10 mouse cellular contexts compared by ENCODE assay signal in genomic region chr7:67607669-67608347, GRCm38 (mm10). TPM values are rescaled to one million over a fixed set of nuclear protein-coding genes. Genes with fewer than 3 reads are reported as not detected.
DNase-seq lines count a peak whose midpoint lies in the region; ATAC-seq and TF ChIP-seq lines count a peak whose summit lies in the region.
"Had no signal": no experiment of that assay in that cellular context is flagged by ENCODE, and none has a peak within 500 bp of the region (broad histone marks: within the 10 kb centered on the region; RNA-seq: fewer than 3 reads in every experiment).

No protein-coding gene starts in this region.

- no peak overlapping the region for H3K9ac ChIP-seq in kidney, embryonic 16.5 days (replicated peaks; ENCODE audit: low read length)
- no peak overlapping the region for H3K9ac ChIP-seq in forebrain, embryonic 16.5 days (replicated peaks; ENCODE audit: low read depth, low read length)
- H3K9ac ChIP-seq: lung, embryonic 15.5 days had no signal

- no peak for TF ChIP-seq CTCF in gastrocnemius, adult 2 months (IDR thresholded peaks at IDR 0.05)

- WGBS in kidney, embryonic 16.5 days, result 51% methylated on average over 5 of the region's 5 CpGs
- 12% methylated on average over 5 of the region's 5 CpGs for WGBS in forebrain, embryonic 16.5 days

- peak overlapping the region; percentile 35 for H3K4me3 ChIP-seq in gastrocnemius, adult 2 months
- no peak overlapping the region for H3K4me3 ChIP-seq in kidney, embryonic 16.5 days (ENCODE audit: low read length)
- H3K4me3 ChIP-seq in forebrain, embryonic 16.5 days (replicated peaks; ENCODE audit: low read length), result no peak overlapping the region
- H3K4me3 ChIP-seq: lung, embryonic 15.5 days had no signal

- DNase-seq in gastrocnemius, adult 2 months, result no peak
- DNase-seq in gastrocnemius, postnatal 25 days, result no peak
- no peak for DNase-seq in kidney, adult 9 months
- peak; percentile 35 for DNase-seq in lung, postnatal 25 days (ENCODE audit: low spot score)
- no peak for DNase-seq in right cerebral cortex, postnatal 36 days (ENCODE audit: low spot score in 2 of 2)
- DNase-seq in left cerebral cortex, adult 8-10 months (ENCODE audit: low spot score in 2 of 2), result no peak
- DNase-seq: thymus, adult 2 months had no signal

- no peaks in the 10 kb centered on the region for H3K9me3 ChIP-seq in kidney, embryonic 16.5 days (ENCODE audit: low read length)
- H3K9me3 ChIP-seq in forebrain, embryonic 16.5 days (ENCODE audit: control insufficient read depth, low read length), result no peaks in the 10 kb centered on the region
- H3K9me3 ChIP-seq: lung, embryonic 15.5 days had no signal

- intact Hi-C loops in gastrocnemius, adult 2 months (cut with DNase I), result loop anchor here (5.0 kb wide), 1 partner anchor 41 kb away; no protein-coding TSS in a partner anchor

- no peak overlapping the region for H3K4me2 ChIP-seq in kidney, embryonic 16.5 days (replicated peaks; ENCODE audit: low read depth, low read length)
- no peak overlapping the region for H3K4me2 ChIP-seq in forebrain, embryonic 16.5 days (ENCODE audit: low read length)
- H3K4me2 ChIP-seq: lung, embryonic 15.5 days had no signal

- H3K27ac ChIP-seq in gastrocnemius, adult 2 months, result peak overlapping the region; percentile 83
- peak overlapping the region; percentile 35 for H3K27ac ChIP-seq in kidney, embryonic 16.5 days (ENCODE audit: low read length)
- no peak overlapping the region for H3K27ac ChIP-seq in forebrain, embryonic 16.5 days (ENCODE audit: low read length)
- H3K27ac ChIP-seq: lung, embryonic 15.5 days had no signal

- H3K36me3 ChIP-seq in kidney, embryonic 16.5 days (ENCODE audit: insufficient read depth, low read length), result no peaks in the 10 kb centered on the region
- H3K36me3 ChIP-seq in forebrain, embryonic 16.5 days (ENCODE audit: control insufficient read depth, insufficient read depth), result peaks cover 4% of the 10 kb centered on the region; the same call in 1 of the 2 replicates
- H3K36me3 ChIP-seq: lung, embryonic 15.5 days had no signal

- peaks cover 31% of the 10 kb centered on the region for H3K4me1 ChIP-seq in kidney, embryonic 16.5 days (ENCODE audit: insufficient read depth, low read length)
- peaks cover 12% of the 10 kb centered on the region for H3K4me1 ChIP-seq in forebrain, embryonic 16.5 days (replicated peaks; ENCODE audit: control insufficient read depth, insufficient read depth, low read length)

- peak; percentile 66 for ATAC-seq in kidney, embryonic 16.5 days (ENCODE audit: low FRiP score, low TSS enrichment)
- peak; percentile 70 for ATAC-seq in forebrain, embryonic 16.5 days

- H3K27me3 ChIP-seq in kidney, embryonic 16.5 days (ENCODE audit: insufficient read depth, low read length), result no peaks in the 10 kb centered on the region
- H3K27me3 ChIP-seq in forebrain, embryonic 16.5 days (replicated peaks; ENCODE audit: control insufficient read depth, insufficient read depth, low read length), result no peaks in the 10 kb centered on the region
- H3K27me3 ChIP-seq: lung, embryonic 15.5 days had no signal

RNA-seq across cellular contexts. Expression of gene Lrrc28, which starts 37.3 kb away (rescaled TPM):
- 10 to 100 TPM; 21.3 to 23.6 TPM for total RNA-seq in gastrocnemius, adult 2 months (2021)
- total RNA-seq in gastrocnemius, postnatal 25 days (2021), result 10 to 100 TPM; 19.2 to 25.1 TPM
- polyA plus RNA-seq in kidney, embryonic 16.5 days (2015; fragmentation: Nextera tagmentation; extraction: Ambion mirVana), result 14.4 and 15.1 TPM in 2 replicates
- 31.9 and 34.3 TPM in 2 replicates for polyA plus RNA-seq in forebrain, embryonic 16.5 days (2015; fragmentation: Nextera tagmentation; extraction: Ambion mirVana)
- 10 to 100 TPM; 30.1 to 41.4 (median 32.4) TPM for total RNA-seq in left cerebral cortex, adult 8-10 months (2022)

RNA-seq across cellular contexts. Expression of gene Ttc23, which starts 39.4 kb away (rescaled TPM):
- total RNA-seq in gastrocnemius, adult 2 months (2021), result 10 to 100 TPM; 23.3 to 25.3 TPM
- total RNA-seq in gastrocnemius, postnatal 25 days (2021), result 10 to 100 TPM; 17.1 to 21.7 TPM
- 30.4 and 32.6 TPM in 2 replicates for polyA plus RNA-seq in kidney, embryonic 16.5 days (2015; fragmentation: Nextera tagmentation; extraction: Ambion mirVana)
- polyA plus RNA-seq in forebrain, embryonic 16.5 days (2015; fragmentation: Nextera tagmentation; extraction: Ambion mirVana), result 8.4 and 10.6 TPM in 2 replicates
- 10 to 100 TPM in 1 of 4 experiments, 1 to 10 TPM in 3; 6.2 to 13.1 (median 6.6) TPM for total RNA-seq in left cerebral cortex, adult 8-10 months (2022)
